Mouse (Mus musculus) thymus, adult 18-20 months (tissue): ENCODE results near the gene Spi1.
"Not testable (repeated sequence)": the region's sequence is repeated elsewhere in the genome, so short reads cannot be mapped to it uniquely, and the experiment has no call there.

Source experiments
- DNase-seq, 2 experiments: peaks; one replicate each; pipeline ENCODE4 v3.0.0; 2022; ENCODE audit warnings: mixed read lengths in 2 of 2

Gene Spi1

GRCm38 (mm10) chr2:91097015-91097414 is 14.8 kb downstream of the Spi1 start:
- DNase-seq = no peak

DNA sequence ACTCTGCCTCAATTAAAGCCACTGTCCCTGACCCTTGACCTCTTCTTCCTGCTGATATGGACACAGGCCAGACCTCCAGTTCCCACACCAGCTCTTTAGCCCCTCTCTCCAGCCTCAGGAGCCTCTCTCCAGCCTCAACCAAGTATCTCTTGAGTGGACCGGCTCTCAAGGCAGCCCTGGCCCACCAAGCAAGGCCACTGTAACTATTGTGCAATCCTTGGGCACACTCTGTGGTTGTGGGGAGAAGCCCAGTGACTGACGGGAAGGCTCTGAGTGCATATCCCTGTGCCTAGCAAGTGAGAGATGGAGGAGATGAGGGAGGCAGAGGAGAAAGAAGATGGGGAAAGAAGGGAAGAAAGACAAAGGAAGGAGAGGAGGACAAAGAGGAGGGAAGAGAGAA is 16.0 kb downstream of the Spi1 start:
- no peak for DNase-seq

- peak; percentile 69 to 76 for DNase-seq
These were observed 19.0 kb downstream of the Spi1 start for GRCm38 (mm10) chr2:91101124-91101740.

DNA sequence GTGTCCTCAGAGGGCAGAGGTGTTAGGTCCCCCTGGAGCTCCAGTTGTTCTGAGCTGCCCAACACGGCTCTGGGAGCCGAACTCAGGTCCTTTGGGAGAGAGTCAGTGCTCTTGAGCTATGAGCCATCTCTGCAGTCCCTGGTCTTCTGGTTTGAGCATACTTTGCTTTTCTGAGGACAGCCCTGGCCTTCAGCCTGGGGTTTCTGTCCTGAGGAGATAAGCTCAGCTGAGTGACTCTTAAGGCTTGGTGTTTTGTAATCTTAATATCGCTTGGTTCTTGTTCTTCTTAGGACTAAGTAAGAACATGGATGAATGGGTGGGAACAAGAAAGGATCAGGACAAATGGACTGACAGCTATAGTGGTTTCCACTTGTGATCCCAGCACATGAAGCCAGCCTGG is 26.0 kb downstream of the Spi1 start:
- DNase-seq = no peak

DNA sequence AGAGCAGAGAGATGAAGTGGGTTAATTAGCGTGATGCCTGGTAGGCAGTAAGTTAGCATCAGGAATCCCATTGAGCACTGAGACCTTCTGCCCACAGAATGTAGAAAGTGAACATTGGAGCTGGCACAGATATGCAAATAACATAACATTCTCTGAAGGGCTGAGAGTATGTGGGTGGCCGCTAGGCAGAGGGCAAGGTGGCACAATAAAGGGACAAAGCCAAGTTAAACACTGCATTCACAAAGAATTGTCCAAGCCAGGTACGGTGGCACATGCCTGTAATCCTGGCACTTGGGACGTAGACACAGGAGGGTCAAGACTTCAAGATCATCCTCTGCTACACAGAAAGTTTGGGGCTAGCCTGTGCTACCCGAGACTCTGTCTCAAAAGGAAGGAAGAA is 27.1 kb downstream of the Spi1 start:
- DNase-seq = no peak

- no peak for DNase-seq
These were observed 27.7 kb downstream of the Spi1 start for GRCm38 (mm10) chr2:91109807-91110385.

DNA sequence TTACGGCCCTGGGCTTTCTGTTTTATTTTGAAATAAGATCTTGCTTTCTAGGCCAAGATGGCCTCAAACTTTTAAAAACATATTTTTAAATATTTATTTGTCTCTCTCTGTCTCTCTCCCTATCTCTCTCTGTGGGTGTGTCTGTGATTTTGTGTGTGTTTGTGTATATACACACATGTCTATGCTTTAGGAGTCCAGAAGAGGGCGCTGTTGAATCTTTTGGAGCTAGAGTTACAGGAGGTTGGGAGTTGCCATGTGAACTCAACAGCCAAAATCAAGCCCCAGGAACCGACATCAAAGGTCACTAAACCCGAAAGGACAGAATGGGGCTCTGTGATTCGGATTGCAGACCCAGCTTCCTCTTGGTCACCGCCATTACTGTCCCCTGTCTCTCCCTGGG is 28.2 kb downstream of the Spi1 start:
- no peak for DNase-seq

DNA sequence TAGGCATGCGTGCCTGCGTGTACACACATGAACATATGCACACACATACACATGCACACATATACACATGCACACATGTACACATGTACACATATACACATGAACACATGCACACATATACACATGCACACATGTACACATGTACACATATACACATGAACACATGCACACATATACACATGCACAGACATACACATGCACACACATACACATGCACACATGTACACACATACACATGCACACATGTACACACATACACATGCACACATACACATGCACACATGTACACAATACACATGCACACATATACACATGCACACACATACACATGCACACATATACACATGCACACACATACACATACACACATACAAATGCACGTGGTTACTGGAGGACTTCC is 29.6 kb downstream of the Spi1 start:
- DNase-seq = not testable (repeated sequence)

GRCm38 (mm10) chr2:91112491-91112890 is 30.3 kb downstream of the Spi1 start:
- DNase-seq = no peak

GRCm38 (mm10) chr2:91113334-91113733 is 31.1 kb downstream of the Spi1 start:
- DNase-seq = no peak

- DNase-seq = no peak
These were observed 31.7 kb downstream of the Spi1 start for GRCm38 (mm10) chr2:91113852-91114251.

- peak; percentile 28 to 35 for DNase-seq
These were observed 32.8 kb downstream of the Spi1 start for GRCm38 (mm10) chr2:91114781-91115577.

DNA sequence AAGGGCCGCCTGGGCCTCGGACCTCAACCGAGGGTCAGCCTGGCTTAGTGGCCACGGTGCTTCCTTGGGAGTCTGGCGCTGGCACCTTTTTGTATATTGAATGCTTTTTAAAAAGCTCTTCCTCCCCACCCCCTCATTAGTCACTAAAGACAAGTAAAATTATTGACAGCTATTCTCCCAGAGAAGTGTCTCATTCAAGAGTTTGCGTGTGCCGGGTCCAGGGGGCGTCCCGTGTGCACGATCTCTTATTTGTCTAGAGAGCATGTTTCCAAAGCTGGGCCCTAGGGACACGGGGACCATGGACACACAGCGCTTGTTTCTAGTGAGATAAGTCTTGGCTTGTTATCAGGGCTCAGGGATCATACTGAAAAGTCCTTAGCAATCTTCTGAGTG is 33.4 kb downstream of the Spi1 start:
- DNase-seq = no peak

GRCm38 (mm10) chr2:91116842-91117241 is 34.7 kb downstream of the Spi1 start:
- no peak for DNase-seq

DNA sequence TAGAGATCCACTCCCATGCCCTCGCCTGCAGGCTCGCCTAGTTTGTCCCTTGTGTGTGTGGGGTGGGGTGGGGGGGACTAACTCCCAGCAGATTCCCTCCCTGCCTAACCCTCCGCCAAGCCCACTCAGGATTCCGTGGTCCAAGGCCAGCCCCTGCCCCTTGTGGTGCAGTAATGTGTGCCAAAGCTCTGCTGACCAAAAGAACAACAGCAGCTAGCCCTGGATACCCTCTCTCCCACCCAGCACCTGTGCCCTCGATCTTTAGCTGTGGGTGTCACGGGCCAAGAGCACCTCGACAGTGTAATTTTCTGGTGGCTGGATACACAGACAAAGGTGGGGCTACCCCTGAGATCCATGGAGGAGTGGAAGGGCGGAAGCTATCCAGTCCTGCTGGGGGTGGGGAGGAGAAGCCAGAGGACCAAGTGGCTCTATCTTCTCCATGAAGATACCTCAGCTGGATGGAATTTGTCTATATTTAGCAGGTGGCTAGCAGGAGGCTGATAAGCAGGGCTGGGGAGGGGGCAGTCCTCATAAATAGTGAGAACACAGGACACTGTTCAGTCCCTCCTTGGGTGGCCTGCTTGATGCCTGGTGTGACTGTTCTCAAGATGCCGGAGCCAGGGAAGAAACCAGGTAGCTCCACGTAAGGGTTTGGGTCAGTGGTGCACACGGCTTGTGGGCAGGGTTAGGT is 35.5 kb downstream of the Spi1 start, which contains the start of gene Mybpc3:
Gene Mybpc3 (plus strand): TSS at position 560 of the 691 bp plus-strand sequence.
- DNase-seq = no peak

DNA sequence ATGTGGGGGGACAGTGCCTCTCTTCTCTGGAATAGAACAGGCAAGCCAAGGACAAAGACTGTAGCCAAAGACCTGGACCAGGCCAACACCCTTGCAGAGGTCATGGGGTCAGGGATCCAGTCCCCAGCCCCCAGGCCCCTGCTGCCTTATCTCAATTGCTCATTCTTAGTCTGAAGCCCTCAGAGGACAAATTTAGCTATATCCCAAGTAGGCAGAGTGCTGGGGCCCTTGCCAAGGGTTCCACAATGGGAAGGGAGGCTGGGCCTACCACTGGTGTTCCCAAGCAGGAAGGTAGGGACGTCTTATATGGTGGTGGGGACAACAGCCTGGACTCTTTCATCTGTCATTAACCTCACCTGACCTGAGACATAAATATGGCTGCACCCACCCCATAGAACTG is 36.5 kb downstream of the Spi1 start:
- no peak for DNase-seq

DNA sequence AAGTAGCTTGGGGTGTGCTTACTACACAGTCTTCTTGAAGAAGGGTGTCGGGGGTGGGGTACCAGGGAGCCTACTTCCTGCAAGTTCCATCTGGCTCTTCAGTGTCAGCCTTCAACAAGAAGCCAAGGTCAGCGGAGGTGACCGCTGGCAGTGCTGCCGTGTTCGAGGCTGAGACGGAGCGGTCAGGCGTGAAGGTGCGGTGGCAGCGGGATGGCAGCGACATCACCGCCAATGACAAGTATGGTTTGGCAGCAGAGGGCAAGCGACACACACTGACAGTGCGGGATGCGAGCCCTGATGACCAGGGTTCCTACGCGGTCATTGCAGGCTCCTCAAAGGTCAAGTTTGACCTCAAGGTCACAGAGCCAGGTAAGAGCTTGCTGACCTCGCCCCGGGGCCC is 36.9 kb downstream of the Spi1 start:
- no peak for DNase-seq

DNA sequence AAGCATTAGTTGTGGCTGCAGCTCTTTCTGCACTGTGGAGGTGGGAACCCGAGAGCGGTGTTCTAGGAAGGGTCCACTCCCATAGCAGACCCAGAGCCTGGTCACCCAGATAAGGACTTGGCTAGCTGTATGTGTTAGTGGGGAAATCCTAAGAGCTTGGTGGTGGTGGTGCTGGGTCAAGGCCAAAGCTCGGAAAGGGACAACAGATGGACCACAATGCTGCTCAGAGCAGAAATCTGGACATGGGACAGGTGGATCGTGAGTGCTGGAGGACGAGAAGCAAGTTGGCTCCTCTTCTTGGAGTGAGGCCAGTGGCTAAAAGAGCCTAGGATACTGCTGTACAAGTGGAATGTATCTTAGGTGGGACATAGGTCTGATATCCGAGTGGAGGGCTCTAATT is 37.4 kb downstream of the Spi1 start:
- no peak for DNase-seq

DNA sequence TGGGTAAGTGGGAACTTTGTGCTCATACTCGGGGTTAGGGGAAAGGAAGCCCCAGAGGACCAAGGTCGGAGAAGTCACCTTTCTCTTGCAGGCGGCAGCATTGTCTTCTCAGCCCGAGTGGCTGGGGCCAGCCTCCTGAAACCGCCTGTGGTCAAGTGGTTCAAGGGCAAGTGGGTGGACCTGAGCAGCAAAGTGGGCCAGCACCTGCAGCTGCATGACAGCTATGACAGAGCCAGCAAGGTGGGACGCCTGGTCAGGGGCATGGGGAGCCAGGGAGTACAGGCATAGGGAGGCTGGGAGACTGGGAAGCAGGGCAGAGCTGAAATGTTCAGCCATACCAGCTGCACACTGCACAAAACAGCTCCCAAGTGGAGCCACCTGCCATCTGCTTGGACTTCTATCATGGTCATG is 38.1 kb downstream of the Spi1 start:
- DNase-seq = no peak

DNA sequence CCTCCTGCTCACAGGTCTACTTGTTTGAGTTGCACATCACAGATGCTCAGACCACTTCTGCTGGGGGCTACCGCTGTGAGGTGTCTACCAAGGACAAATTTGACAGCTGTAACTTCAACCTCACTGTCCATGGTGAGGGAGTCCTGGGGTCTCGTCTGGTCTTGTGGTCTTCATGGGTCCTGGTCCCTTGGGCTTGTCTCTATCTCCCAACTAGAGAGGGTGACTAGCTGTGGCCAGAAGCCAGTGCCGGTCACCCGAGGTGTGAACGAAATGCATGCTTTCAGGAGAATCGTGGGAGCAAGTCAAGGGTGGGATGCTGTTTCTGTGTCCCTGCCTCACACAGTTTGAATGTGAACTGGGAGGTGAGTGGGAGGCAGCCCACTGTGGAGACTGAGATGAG is 38.8 kb downstream of the Spi1 start:
- DNase-seq = no peak

DNA sequence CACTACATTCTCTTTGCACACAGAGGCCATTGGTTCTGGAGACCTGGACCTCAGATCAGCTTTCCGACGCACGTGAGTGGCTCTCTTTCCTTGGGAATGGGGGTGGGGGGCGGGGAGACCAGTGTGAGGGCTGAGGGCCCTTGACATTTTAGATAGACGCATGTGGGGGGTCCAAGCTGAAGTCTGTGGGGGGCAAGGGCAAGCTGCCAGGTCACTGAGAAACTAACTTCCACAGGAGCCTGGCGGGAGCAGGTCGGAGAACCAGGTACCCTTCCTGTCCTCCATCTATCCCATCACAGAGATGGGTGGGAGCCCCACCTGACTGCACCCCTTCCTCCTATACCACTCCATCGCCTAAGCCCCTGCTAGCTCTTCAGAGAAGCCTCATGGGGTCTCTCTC is 39.3 kb downstream of the Spi1 start:
- DNase-seq = no peak

DNA sequence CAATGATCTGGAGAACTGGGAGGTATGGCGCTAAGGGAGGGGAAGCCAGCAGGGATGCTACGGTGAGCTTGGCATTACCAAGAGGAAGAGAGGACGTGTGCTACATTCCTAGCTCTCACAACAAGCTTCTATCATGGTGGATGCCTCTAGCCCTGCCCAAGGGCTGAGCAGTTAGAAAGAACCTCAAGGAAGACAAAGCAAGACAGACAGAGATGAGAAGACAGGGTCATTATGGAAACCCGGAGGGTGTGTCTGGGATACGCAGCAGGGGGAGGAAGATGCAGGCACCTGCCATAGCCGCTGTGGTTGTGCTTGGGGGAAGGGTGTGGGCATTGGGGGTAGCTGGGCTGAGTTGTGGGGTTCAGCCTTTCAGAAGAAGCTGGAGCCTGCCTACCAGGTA is 41.3 kb downstream of the Spi1 start:
- DNase-seq = no peak

DNA sequence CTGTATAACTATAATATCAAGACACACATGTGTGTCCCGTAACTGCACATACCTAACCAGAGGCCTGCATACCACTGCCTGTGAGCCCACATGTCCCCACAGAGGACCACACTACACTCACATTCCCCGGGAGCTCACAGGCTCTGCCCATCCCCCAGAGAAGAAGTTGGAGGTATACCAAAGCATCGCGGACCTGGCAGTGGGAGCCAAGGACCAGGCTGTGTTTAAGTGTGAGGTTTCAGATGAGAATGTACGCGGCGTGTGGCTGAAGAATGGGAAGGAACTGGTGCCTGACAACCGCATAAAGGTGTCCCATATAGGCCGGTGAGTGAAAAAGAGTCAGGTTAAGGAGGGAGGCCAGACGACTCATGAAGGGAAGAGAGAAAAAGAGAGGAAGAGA is 42.9 kb downstream of the Spi1 start:
- no peak for DNase-seq

GRCm38 (mm10) chr2:91128761-91129160 is 46.6 kb downstream of the Spi1 start:
- DNase-seq = no peak
